Mouse (Mus musculus) cerebellum, postnatal 14 days (tissue): Measurements from ENCODE around the gene Kcnq5.
A peak's percentile ranks its signal among the peaks of the same experiment; 100 is the strongest.

Source experiments
- DNase-seq, 2 experiments: peaks; one replicate each; pipeline ENCODE4 v3.0.0; 2021; ENCODE audit warnings: mixed read lengths in 2 of 2

Kcnq5 gene

GRCm38 (mm10) chr1:21622455-21622854 is 339.3 kb downstream of the Kcnq5 start:
- no peak for DNase-seq

GRCm38 (mm10) chr1:21622039-21622438 is 339.7 kb downstream of the Kcnq5 start:
- no peak for DNase-seq

DNA sequence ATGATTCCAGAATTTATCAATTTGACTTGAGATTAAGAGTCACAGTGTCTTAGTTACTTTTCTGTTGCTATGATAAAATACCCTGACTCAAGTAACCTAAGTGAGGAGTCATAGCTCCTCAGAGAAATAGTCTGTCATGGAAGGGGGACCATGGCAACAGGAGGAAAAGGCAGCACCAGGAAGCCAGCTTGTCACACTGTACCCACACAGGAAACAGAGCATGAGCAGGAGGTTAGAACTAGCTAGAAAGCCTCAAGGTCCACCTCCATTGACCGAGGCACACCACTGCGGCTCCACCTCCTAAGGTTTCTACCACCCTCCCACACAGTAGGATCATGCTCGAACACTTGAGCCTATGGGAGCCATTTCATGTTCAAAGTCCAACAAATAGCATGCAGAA is 343.0 kb downstream of the Kcnq5 start:
- DNase-seq: no peak

- no peak for DNase-seq
These were observed 345.1 kb downstream of the Kcnq5 start for GRCm38 (mm10) chr1:21616666-21617065.

DNA sequence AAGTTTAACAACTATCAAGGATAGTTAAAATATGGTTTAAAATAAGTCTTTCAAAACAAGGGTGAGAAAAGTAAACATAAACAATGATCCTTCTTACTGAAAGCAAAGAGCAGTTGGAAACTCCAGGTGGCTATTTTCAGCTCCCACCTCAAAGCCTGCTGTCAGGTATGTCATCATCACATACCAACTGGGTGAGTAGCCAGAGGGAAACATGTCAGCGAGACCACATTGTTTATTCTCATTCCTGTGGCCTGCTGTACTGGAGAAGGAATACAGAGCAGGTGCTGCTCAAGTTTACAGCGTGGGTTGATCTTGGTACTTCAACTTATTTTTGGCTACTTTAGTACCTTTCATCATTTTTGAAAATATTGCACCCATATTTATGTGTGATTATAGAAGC is 347.8 kb downstream of the Kcnq5 start:
- DNase-seq: no peak

DNA sequence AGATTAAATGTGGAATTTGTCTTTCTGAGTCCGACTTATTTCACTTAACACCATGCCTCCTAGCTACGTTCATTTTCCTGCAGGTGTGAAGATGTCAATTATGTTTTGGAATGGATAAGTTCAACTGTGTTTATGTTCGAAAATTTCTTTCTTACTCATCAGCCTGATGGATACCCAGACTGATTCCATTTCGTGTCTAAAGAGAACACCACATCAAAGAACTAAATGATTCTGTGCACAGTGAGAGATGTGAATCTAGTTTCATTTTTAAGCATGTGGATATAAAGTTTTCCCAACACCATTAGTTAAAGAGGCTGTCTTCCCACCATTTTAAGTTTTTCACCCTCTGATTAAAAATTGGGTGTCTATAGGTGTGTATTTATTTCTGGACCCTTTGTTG is 357.7 kb downstream of the Kcnq5 start:
- no peak for DNase-seq

DNA sequence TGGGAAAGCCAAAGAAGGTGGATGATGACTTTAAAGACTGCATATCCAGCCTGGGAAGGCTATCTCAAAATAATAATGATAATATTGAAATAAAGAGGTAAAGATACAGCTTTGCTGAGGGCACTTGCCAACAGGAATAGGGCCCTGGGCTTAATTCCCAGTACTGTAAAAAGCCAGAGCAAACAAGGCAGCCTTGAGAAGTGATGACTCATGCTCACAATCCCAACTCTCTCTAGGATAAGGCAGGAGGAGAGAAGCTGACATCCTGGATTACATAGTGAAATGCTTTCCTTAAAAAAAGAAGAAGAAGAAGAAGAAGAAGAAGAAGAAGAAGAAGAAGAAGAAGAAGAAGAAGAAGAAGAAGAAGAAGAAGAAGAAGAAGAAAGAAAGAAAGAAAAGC is 359.2 kb downstream of the Kcnq5 start:
- no peak for DNase-seq

DNA sequence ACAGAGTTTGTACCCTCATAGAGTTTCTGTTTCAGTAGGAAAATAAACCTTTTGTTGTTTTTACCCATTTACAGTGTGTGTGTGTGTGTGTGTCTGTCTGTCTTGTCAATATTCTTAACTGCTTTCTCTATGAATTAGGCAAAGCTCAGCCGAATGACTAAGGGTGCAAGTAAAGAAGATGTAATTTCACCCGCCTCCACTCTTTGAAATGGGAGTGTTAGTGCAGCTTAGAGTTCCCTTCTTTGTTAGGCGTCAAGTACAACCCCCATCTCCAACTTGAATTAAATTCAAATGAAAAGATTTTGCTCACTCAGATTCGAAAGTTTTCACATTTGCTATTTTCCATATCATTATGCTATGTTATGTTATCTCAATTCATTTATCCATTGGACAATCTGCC is 361.1 kb downstream of the Kcnq5 start:
- no peak for DNase-seq

- no peak for DNase-seq
These were observed 367.9 kb downstream of the Kcnq5 start for GRCm38 (mm10) chr1:21593872-21594271.

DNA sequence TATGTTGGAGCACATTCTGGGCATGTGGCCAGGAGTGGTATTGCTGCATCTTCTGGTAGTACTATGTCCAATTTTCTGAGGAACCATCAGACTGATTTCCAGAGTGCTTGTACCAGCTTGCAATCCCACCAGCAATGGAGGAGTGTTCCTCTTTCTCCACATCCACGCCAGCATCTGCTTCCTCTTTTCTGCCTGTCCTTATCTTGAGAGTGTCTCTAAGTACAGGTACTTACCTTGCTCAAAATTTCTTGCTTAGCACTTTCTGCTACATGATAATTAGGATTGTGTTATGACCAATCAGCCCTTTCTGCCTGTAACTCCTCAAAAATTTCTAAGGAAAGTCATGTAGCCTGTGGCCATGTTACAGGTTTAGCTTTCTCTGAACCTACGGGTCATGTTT is 394.3 kb downstream of the Kcnq5 start:
- peak in 1 of 2 experiments; percentile 6 for DNase-seq

DNA sequence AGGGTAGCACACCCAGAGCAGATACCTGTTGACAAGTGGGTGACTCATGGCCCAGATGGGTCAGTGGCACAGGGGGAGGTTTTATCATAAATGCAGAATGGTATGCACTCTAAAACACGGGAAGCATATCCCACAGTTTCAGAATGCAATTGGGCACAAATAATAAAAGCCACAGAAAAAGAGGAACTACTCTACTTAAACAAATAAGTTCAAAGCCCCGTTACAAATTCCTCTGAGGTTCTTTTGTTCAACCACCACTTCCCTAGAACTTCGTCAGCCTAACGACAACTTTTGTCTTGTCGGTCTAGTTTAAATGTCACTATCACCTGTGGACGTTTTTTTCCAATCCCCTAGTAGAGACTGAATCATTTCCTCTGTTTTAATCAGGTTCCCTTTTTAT is 407.1 kb downstream of the Kcnq5 start:
- DNase-seq: no peak

- DNase-seq: no peak
These were observed 409.0 kb downstream of the Kcnq5 start for GRCm38 (mm10) chr1:21552715-21553114.

DNA sequence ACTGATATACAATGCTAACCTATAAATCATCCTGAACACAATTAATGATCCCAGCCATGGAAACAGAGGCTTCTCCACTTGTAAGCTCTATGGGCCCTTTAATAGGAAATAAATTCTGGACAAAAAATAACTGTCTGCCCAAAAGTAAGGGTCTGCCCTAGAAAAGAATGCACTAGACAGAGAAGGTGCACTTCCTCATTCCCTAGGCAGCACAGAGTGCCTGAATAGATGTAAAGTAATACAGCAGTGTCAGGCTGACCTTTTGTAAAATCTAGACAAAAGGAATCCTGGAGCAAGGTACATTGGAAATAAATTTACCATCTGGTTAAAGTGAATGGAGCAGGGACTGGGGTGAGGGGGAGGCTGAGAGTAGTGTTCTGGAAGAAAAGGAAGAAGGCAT is 417.8 kb downstream of the Kcnq5 start:
- no peak for DNase-seq

DNA sequence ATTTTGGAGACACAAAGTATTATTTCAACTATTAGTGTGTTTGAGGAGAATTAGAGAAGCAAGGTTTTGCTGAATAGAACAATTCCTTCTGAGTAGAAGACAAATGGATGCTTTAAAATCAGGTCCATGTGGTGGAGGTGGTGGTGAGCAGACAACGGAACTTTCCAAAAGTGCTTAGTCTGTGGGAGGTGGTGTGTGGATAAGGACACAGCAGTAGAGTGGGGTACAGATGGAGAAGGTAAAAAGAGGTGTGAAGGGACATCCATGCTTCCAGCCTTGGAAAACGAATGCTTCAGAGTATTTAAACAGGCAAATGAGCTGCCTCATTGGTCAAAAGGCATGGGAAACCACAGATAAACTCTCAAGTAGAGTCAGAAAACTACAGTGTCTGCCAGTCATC is 422.3 kb downstream of the Kcnq5 start:
- no peak for DNase-seq

- DNase-seq: no peak
These were observed 430.9 kb downstream of the Kcnq5 start for GRCm38 (mm10) chr1:21530823-21531222.

GRCm38 (mm10) chr1:21521995-21522394 is 439.7 kb downstream of the Kcnq5 start:
- DNase-seq: no peak

- no peak for DNase-seq
These were observed 440.3 kb downstream of the Kcnq5 start for GRCm38 (mm10) chr1:21521475-21521874.

DNA sequence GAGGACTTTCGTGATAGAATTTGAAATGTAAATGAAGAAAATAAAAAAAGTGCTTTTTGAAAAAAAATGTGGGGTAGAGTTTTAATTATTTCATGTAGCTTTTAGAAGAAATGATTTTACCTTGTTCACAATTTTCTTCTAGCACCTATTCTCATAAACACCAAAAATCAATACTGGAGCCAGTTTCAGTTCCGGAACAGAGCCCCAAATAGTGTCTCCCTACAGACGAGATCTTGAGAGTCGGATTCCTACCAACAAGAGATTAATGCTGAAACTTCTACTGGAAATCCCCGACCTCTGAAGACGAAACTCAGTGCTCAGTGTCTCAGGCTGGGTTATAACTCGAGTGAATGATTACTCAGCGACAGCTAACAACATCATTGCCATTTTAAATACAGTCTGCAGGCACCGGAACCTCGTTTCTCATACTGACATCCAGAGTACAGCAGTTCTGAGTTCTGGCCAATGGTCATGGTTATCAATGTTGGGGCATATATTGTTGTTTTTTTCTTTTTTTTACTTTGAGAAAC is 441.6 kb downstream of the Kcnq5 start:
- DNase-seq: no peak

DNA sequence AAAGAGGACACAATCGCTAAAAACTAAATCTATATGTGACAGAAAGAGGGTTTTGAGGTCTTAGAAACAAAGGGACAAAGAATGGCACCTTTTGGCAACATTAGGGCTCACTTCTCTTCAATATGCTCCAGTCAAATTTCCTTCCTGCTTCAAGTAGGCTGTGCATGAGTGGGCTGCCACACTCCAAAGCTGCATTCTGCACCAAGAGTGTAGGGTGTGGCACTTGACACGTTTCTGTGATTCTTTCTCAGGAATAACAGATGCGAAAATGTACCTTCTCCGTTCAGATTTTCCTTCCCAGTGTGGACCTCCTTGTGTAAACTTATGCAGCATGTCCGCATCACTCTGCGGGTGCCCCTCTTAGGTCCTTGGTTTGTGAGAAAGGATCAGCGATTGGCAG is 455.1 kb downstream of the Kcnq5 start:
- no peak for DNase-seq

GRCm38 (mm10) chr1:21499815-21500534 is 461.8 kb downstream of the Kcnq5 start:
- DNase-seq: no peak

DNA sequence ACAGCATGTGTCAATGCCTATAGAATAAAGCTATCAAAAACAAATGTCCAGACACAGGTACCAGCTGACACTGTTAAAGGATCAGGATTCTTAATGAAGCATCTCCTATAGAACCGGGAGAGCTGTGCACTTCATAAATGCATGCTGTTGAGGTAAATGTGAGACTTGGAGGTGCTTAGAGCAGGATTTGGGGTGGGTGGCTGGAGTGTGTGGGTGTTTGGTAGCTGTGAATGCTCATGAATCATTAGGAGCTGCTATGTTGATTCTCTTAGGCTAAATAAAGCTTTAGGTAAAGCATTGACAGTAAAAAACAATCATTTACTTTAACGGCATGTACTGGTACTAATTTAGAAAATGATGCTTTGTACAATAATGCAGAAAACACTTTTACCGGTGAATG is 465.4 kb downstream of the Kcnq5 start:
- no peak for DNase-seq

GRCm38 (mm10) chr1:21488645-21489044 is 473.1 kb downstream of the Kcnq5 start:
- no peak for DNase-seq

GRCm38 (mm10) chr1:21486266-21486665 is 475.5 kb downstream of the Kcnq5 start:
- no peak for DNase-seq

DNA sequence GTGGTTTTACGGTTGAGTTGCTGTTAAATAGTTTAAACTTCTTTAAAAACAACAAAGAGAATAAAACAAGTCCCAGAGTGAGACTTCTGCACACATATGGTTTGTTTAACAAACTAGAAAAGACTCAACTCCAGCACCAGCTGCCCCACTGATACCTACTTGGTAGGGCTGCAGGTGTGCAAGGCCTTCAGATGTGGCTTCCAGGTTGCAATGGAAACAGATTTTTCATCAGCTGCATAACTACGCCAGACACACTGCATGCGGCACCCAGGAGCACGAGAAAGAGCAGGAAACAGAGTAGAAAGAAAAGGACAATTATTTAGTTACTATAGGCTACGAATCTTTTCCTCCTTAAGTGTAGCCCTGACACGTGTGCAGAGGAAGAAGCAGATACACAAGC is 492.4 kb downstream of the Kcnq5 start:
- no peak for DNase-seq

DNA sequence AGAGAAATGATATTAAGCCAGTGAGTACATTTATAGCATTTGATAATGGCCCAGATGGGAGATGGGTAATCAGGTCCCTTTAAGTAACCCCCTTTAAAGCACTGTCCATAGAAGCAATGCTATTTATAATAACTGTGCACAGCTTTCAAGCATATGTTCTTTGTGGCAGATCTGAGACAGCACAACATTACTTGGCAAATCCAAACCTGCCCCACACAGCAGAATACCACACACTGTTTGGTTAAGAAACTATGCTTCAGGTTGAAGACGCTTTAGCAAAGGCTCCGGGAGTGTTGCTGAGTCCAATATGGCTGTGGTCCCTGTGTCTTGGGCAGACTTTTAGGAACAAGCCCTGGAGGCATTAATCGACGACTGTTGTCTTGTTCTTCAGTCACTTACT is 495.3 kb downstream of the Kcnq5 start:
- no peak for DNase-seq
